In the genomic region with DNA sequence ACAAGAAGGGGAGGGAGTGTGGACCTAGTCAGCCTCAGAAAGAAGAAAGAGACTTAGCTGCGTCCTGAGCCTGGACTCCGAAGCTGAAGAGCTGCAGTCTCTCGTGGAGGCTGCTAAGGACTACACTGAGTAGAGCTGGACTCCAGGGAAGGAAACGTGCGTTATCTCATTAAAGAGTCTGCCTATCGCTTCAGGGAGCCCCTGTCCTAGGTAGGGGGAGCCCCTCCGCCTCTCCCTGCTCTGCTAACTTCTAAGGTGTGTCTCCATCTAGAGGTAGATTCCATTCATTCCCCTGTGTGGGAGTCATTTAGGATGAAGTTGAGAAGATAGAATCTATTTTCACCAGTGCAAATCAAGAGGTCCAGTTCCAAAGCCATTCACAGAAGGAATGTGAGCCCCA, we compare ENCODE assay signal across 14 mouse cellular contexts. TPM values are rescaled to one million over a fixed set of nuclear protein-coding genes. Genes with fewer than 3 reads are reported as not detected.
A peak's percentile ranks its signal among the peaks of the same experiment; 100 is the strongest.
DNase-seq lines count a peak whose midpoint lies in the region; ATAC-seq lines count a peak whose summit lies in the region.
"Had no signal": no experiment of that assay in that cellular context is flagged by ENCODE, and none has a peak within 500 bp of the region (broad histone marks: within the 10 kb centered on the region; RNA-seq: fewer than 3 reads in every experiment).

No protein-coding gene starts in this region.

- no peaks in the 10 kb centered on the region for H3K27me3 ChIP-seq in embryonic facial prominence, embryonic 12.5 days
- no peaks in the 10 kb centered on the region for H3K27me3 ChIP-seq in embryonic facial prominence, embryonic 10.5 days (replicated peaks; ENCODE audit: low read depth, poor library complexity, severe bottlenecking)
- H3K27me3 ChIP-seq in kidney, embryonic 14.5 days (ENCODE audit: control insufficient read depth, insufficient read depth, low read length) = no peaks in the 10 kb centered on the region
- H3K27me3 ChIP-seq in embryonic facial prominence, embryonic 13.5 days = no peaks in the 10 kb centered on the region
- H3K27me3 ChIP-seq in liver, embryonic 13.5 days = no peaks in the 10 kb centered on the region
- H3K27me3 ChIP-seq: neural tube, embryonic 15.5 days had no signal

- no peak for DNase-seq in embryonic facial prominence, embryonic 10.5 days (ENCODE audit: low spot score)
- no peak for DNase-seq in kidney, postnatal 4 days
- no peak for DNase-seq in liver, embryonic 13.5 days
- DNase-seq in left cerebral cortex, postnatal 14 days (ENCODE audit: low spot score in 2 of 2) = no peak
- no peak for DNase-seq in yolk sac, embryonic 10.5 days (ENCODE audit: low spot score)
- DNase-seq: cerebellum, adult 9-10 months; lung, adult 18-20 months; right cerebral cortex, postnatal 25 days had no signal

- no peak overlapping the region for H3K9ac ChIP-seq in embryonic facial prominence, embryonic 12.5 days
- no peak overlapping the region for H3K9ac ChIP-seq in kidney, embryonic 14.5 days (ENCODE audit: low read depth, low read length)
- H3K9ac ChIP-seq in embryonic facial prominence, embryonic 13.5 days = no peak overlapping the region
- H3K9ac ChIP-seq in liver, embryonic 13.5 days = no peak overlapping the region
- H3K9ac ChIP-seq: neural tube, embryonic 15.5 days had no signal

- no peaks in the 10 kb centered on the region for H3K9me3 ChIP-seq in embryonic facial prominence, embryonic 12.5 days
- no peaks in the 10 kb centered on the region for H3K9me3 ChIP-seq in embryonic facial prominence, embryonic 10.5 days
- H3K9me3 ChIP-seq in kidney, embryonic 14.5 days (ENCODE audit: control insufficient read depth, low read length) = no peaks in the 10 kb centered on the region
- H3K9me3 ChIP-seq in embryonic facial prominence, embryonic 13.5 days = no peaks in the 10 kb centered on the region
- no peaks in the 10 kb centered on the region for H3K9me3 ChIP-seq in liver, embryonic 13.5 days (replicated peaks)
- H3K9me3 ChIP-seq: neural tube, embryonic 15.5 days had no signal

- no peak overlapping the region for H3K4me2 ChIP-seq in embryonic facial prominence, embryonic 12.5 days (replicated peaks)
- H3K4me2 ChIP-seq in kidney, embryonic 14.5 days (replicated peaks; ENCODE audit: low read depth, low read length) = no peak overlapping the region; the same call in 1 of the 2 replicates
- peak overlapping the region; percentile 2; the same call in 1 of the 2 replicates for H3K4me2 ChIP-seq in embryonic facial prominence, embryonic 13.5 days
- peak overlapping the region; percentile 34 for H3K4me2 ChIP-seq in liver, embryonic 13.5 days
- H3K4me2 ChIP-seq: neural tube, embryonic 15.5 days had no signal

- ATAC-seq in embryonic facial prominence, embryonic 12.5 days (ENCODE audit: insufficient number of reproducible peaks, insufficient read depth, low FRiP score, low TSS enrichment) = 0 out of 2 replicates have a peak, but pooled peaks have one; percentile 53
- ATAC-seq in kidney, embryonic 14.5 days (ENCODE audit: low FRiP score, low TSS enrichment) = peak; percentile 73
- ATAC-seq in embryonic facial prominence, embryonic 13.5 days (ENCODE audit: insufficient number of reproducible peaks, insufficient read depth, low FRiP score, low TSS enrichment, low read depth) = peak; percentile 35; the same call in 1 of the 2 replicates
- peak; percentile 59 for ATAC-seq in liver, embryonic 13.5 days (ENCODE audit: low read depth)
- ATAC-seq: inflammation-experienced regulatory T-cells, adult 6 months had no signal

- 0 out of 2 replicates have a peak, but pooled peaks cover 3% of the 10 kb centered on the region for H3K4me1 ChIP-seq in embryonic facial prominence, embryonic 12.5 days
- H3K4me1 ChIP-seq in embryonic facial prominence, embryonic 10.5 days = peaks cover 21% of the 10 kb centered on the region
- no peaks in the 10 kb centered on the region for H3K4me1 ChIP-seq in kidney, embryonic 14.5 days (ENCODE audit: control insufficient read depth, insufficient read depth, low read length)
- H3K4me1 ChIP-seq in embryonic facial prominence, embryonic 13.5 days = 0 out of 2 replicates have a peak, but pooled peaks cover 4% of the 10 kb centered on the region
- H3K4me1 ChIP-seq in liver, embryonic 13.5 days (replicated peaks) = peaks cover 25% of the 10 kb centered on the region
- H3K4me1 ChIP-seq: neural tube, embryonic 15.5 days had no signal

- no peak overlapping the region for H3K27ac ChIP-seq in embryonic facial prominence, embryonic 12.5 days
- H3K27ac ChIP-seq in embryonic facial prominence, embryonic 10.5 days (replicated peaks) = no peak overlapping the region
- H3K27ac ChIP-seq in kidney, embryonic 14.5 days (ENCODE audit: low read depth, low read length) = peak overlapping the region; percentile 71; the same call in 1 of the 2 replicates
- H3K27ac ChIP-seq in embryonic facial prominence, embryonic 13.5 days = no peak overlapping the region
- no peak overlapping the region for H3K27ac ChIP-seq in liver, embryonic 13.5 days
- H3K27ac ChIP-seq: left cerebral cortex, adult 2 months; neural tube, embryonic 15.5 days had no signal

- 40% methylated on average over 7 of the region's 7 CpGs for WGBS in embryonic facial prominence, embryonic 12.5 days
- WGBS in embryonic facial prominence, embryonic 10.5 days = 45% methylated on average over 7 of the region's 7 CpGs
- WGBS in kidney, embryonic 14.5 days = 53% methylated on average over 7 of the region's 7 CpGs
- WGBS in embryonic facial prominence, embryonic 13.5 days = 36% methylated on average over 7 of the region's 7 CpGs
- WGBS in liver, embryonic 13.5 days (ENCODE audit: insufficient replicate concordance) = 26% methylated on average over 7 of the region's 7 CpGs

- no peak overlapping the region for H3K4me3 ChIP-seq in embryonic facial prominence, embryonic 12.5 days
- no peak overlapping the region for H3K4me3 ChIP-seq in embryonic facial prominence, embryonic 10.5 days
- no peak overlapping the region for H3K4me3 ChIP-seq in kidney, embryonic 14.5 days (ENCODE audit: low read length)
- H3K4me3 ChIP-seq in embryonic facial prominence, embryonic 13.5 days = no peak overlapping the region
- no peak overlapping the region for H3K4me3 ChIP-seq in liver, embryonic 13.5 days (replicated peaks)
- H3K4me3 ChIP-seq: left cerebral cortex, adult 2 months; neural tube, embryonic 15.5 days had no signal

- H3K36me3 ChIP-seq in embryonic facial prominence, embryonic 12.5 days = no peaks in the 10 kb centered on the region
- no peaks in the 10 kb centered on the region for H3K36me3 ChIP-seq in embryonic facial prominence, embryonic 10.5 days (replicated peaks)
- H3K36me3 ChIP-seq in kidney, embryonic 14.5 days (ENCODE audit: control insufficient read depth, insufficient read depth, low read length) = no peaks in the 10 kb centered on the region
- H3K36me3 ChIP-seq in embryonic facial prominence, embryonic 13.5 days = no peaks in the 10 kb centered on the region
- no peaks in the 10 kb centered on the region for H3K36me3 ChIP-seq in liver, embryonic 13.5 days
- H3K36me3 ChIP-seq: neural tube, embryonic 15.5 days had no signal

- intact Hi-C loops in left cerebral cortex, postnatal 14 days (cut with DNase I) = no loop called here

RNA-seq across cellular contexts. Expression of a gene that starts 29.2 kb away (rescaled TPM):
- polyA plus RNA-seq in embryonic facial prominence, embryonic 12.5 days (2016; fragmentation: Nextera tagmentation; extraction: Ambion mirVana) = 83.1 and 85.8 TPM in 2 replicates
- 79.3 and 86.5 TPM in 2 replicates for polyA plus RNA-seq in embryonic facial prominence, embryonic 10.5 days (2016; fragmentation: Nextera tagmentation; extraction: Ambion mirVana)
- 57.9 and 85.8 TPM in 2 replicates for polyA plus RNA-seq in kidney, embryonic 14.5 days (2014; fragmentation: Nextera tagmentation; extraction: Ambion mirVana)
- 66.8 and 77.0 TPM in 2 replicates for polyA plus RNA-seq in embryonic facial prominence, embryonic 13.5 days (2015; fragmentation: Nextera tagmentation; extraction: Ambion mirVana)
- 29.6 and 48.1 TPM in 2 replicates for polyA plus RNA-seq in liver, embryonic 13.5 days (2015; fragmentation: Nextera tagmentation; extraction: Ambion mirVana)
- 100 to 1,000 TPM; 167 to 195 TPM for total RNA-seq in left cerebral cortex, postnatal 14 days (2021)

RNA-seq across cellular contexts. Expression of a gene that starts 29.9 kb away (rescaled TPM):
- 7.7 and 9.1 TPM in 2 replicates for polyA plus RNA-seq in embryonic facial prominence, embryonic 12.5 days (2016; fragmentation: Nextera tagmentation; extraction: Ambion mirVana)
- polyA plus RNA-seq in embryonic facial prominence, embryonic 10.5 days (2016; fragmentation: Nextera tagmentation; extraction: Ambion mirVana) = 9.3 and 9.5 TPM in 2 replicates
- 10.6 and 13.3 TPM in 2 replicates for polyA plus RNA-seq in kidney, embryonic 14.5 days (2014; fragmentation: Nextera tagmentation; extraction: Ambion mirVana)
- polyA plus RNA-seq in embryonic facial prominence, embryonic 13.5 days (2015; fragmentation: Nextera tagmentation; extraction: Ambion mirVana) = 8.4 TPM in 2 replicates
- 8.1 and 8.6 TPM in 2 replicates for polyA plus RNA-seq in liver, embryonic 13.5 days (2015; fragmentation: Nextera tagmentation; extraction: Ambion mirVana)
- total RNA-seq in left cerebral cortex, postnatal 14 days (2021) = 1 to 10 TPM; 1.4 to 2.0 TPM

Comparison
In these comparisons a context has a peak if more than half of its experiments do, and no peak if none do; other contexts are left out.
1. H3K4me2 ChIP-seq: peak in embryonic facial prominence, embryonic 13.5 days (single experiment) and liver, embryonic 13.5 days (single experiment); none in embryonic facial prominence, embryonic 12.5 days (single experiment) and kidney, embryonic 14.5 days (single experiment).
2. Peak in every context shown above with its lines, with median percentiles within 50 percentile points of each other: ATAC-seq.